Mouse (Mus musculus) bone marrow macrophage, adult 2 months (primary cell): ENCODE measurements around the gene Vmn2r85. TPM values are rescaled to one million over a fixed set of nuclear protein-coding genes. Genes with fewer than 3 reads are reported as not detected.
"Not testable (repeated sequence)": the region's sequence is repeated elsewhere in the genome, so short reads cannot be mapped to it uniquely, and the experiment has no call there.

Source experiments
- H3K27ac ChIP-seq: 2 replicates; pipeline ENCODE4 v1.5.1; 2012; ENCODE audit warnings: low read depth, low read length; ENCODE audit not compliant: insufficient read depth
- H3K4me1 ChIP-seq: 2 replicates; pipeline ENCODE4 v1.6.1; 2012; ENCODE audit warnings: low read length; ENCODE audit not compliant: control insufficient read depth, insufficient read depth
- H3K4me3 ChIP-seq: 2 replicates; pipeline ENCODE4 v1.5.1; 2012; ENCODE audit warnings: mild to moderate bottlenecking, low read length, moderate library complexity; ENCODE audit not compliant: insufficient read depth
- CTCF ChIP-seq: IDR thresholded peaks from 2 replicates; pipeline ENCODE4 v1.5.1; 2012; ENCODE audit warnings: low read depth, mild to moderate bottlenecking, low read length, moderate library complexity
- POLR2A ChIP-seq: IDR thresholded peaks from 2 replicates; pipeline ENCODE4 v1.6.1; 2012; ENCODE audit warnings: mild to moderate bottlenecking, low read depth, low read length, borderline replicate concordance
- polyA plus RNA-seq: library from polyadenylated mRNA; stranded (reverse); fragments of >200 nt; gene quantifications from 2 replicates; pipeline ENCODE4 v1.2.4, GENCODE M21; 2012; ENCODE audit not compliant: missing spikeins, insufficient read depth, insufficient read length

Gene Vmn2r85
- not detected in 2 replicates for polyA plus RNA-seq

GRCm38 (mm10) chr10:130429603-130430002, at the start of gene Vmn2r85:
TSS of gene Vmn2r85 (minus strand) at chr10:130429703.
- not testable (repeated sequence) for H3K4me1 ChIP-seq, H3K4me3 ChIP-seq, H3K27ac ChIP-seq

- peak overlapping the region; percentile 31 for H3K4me3 ChIP-seq
- H3K4me1 ChIP-seq: no peaks in the 10 kb centered on the region
- TF ChIP-seq POLR2A: no peak
- no peak for TF ChIP-seq CTCF
- H3K27ac ChIP-seq: no peak overlapping the region
These were observed 40.8 kb upstream of the Vmn2r85 start for GRCm38 (mm10) chr10:130470311-130470760.

- H3K27ac ChIP-seq, H3K4me3 ChIP-seq, H3K4me1 ChIP-seq: not testable (repeated sequence)
These were observed 26.4 kb upstream of the Vmn2r85 start, which contains the start of gene Vmn2r86 for GRCm38 (mm10) chr10:130455950-130456349. TSS of gene Vmn2r86 (minus strand) at chr10:130456050.

- TF ChIP-seq POLR2A: no peak
- no peak for TF ChIP-seq CTCF
These were observed 15.3 kb upstream of the Vmn2r85 start for GRCm38 (mm10) chr10:130444776-130445175.

GRCm38 (mm10) chr10:130434185-130434898, 4.8 kb upstream of the Vmn2r85 start:
- H3K4me1 ChIP-seq, H3K27ac ChIP-seq, H3K4me3 ChIP-seq: not testable (repeated sequence)

More at GRCm38 (mm10) chr10:130444776-130445175, 15.3 kb upstream of the Vmn2r85 start:
- Histone ChIP-seq H3K27ac (no peak overlapping the region), H3K4me1 (no peaks in the 10 kb centered on the region), H3K4me3 (no peak overlapping the region)

GRCm38 (mm10) chr10:130422368-130422767, 7.1 kb downstream of the Vmn2r85 start:
- not testable (repeated sequence) for H3K4me3 ChIP-seq, H3K4me1 ChIP-seq

GRCm38 (mm10) chr10:130420401-130420800, 9.1 kb downstream of the Vmn2r85 start:
- H3K4me1 ChIP-seq: no peaks in the 10 kb centered on the region
- no peak overlapping the region for H3K27ac ChIP-seq
- H3K4me3 ChIP-seq: no peak overlapping the region
- TF ChIP-seq CTCF (no peak), POLR2A (no peak)

More at GRCm38 (mm10) chr10:130422368-130422767, 7.1 kb downstream of the Vmn2r85 start:
- H3K27ac ChIP-seq: not testable (repeated sequence)

GRCm38 (mm10) chr10:130419954-130420353, 9.5 kb downstream of the Vmn2r85 start:
- H3K27ac ChIP-seq, H3K4me1 ChIP-seq, H3K4me3 ChIP-seq: not testable (repeated sequence)

- not testable (repeated sequence) for H3K27ac ChIP-seq, H3K4me1 ChIP-seq, H3K4me3 ChIP-seq
These were observed 13.2 kb downstream of the Vmn2r85 start for GRCm38 (mm10) chr10:130416352-130416751.

- not testable (repeated sequence) for H3K27ac ChIP-seq, H3K4me3 ChIP-seq, H3K4me1 ChIP-seq
These were observed 17.3 kb downstream of the Vmn2r85 start for GRCm38 (mm10) chr10:130412167-130412698.

GRCm38 (mm10) chr10:130394232-130394631, 35.3 kb downstream of the Vmn2r85 start, which contains the start of gene Vmn2r84:
TSS of gene Vmn2r84 (minus strand) at chr10:130394332.
- no peak within 1 kb of the TSS for H3K27ac ChIP-seq
- no peak within 1 kb of the TSS for H3K4me3 ChIP-seq
- TF ChIP-seq POLR2A (no peak), CTCF (no peak)
- H3K4me1 ChIP-seq: no peaks in the 10 kb centered on the region
